Mouse (Mus musculus) heart, adult 2 months (tissue): ENCODE measurements around the gene Pnkd. TPM values are rescaled to one million over a fixed set of nuclear protein-coding genes. Genes with fewer than 3 reads are reported as not detected.

Experiments
- DNase-seq, 2 experiments: peaks; one replicate each; pipeline ENCODE4 v3.0.0; 2021
- H3K27ac ChIP-seq: fragments of 200-600 bp; 2 replicates; pipeline ENCODE4 v1.8.1; 2022
- H3K27me3 ChIP-seq: fragments of 200-500 bp; 2 replicates; pipeline ENCODE4 v1.6.1; 2012; ENCODE audit warnings: mild to moderate bottlenecking, low read length, inconsistent platforms, mixed read lengths; ENCODE audit not compliant: control insufficient read depth, insufficient read depth
- H3K36me3 ChIP-seq: fragments of 200-500 bp; 2 replicates; pipeline ENCODE4 v1.6.1; 2012; ENCODE audit warnings: low read length, inconsistent platforms; ENCODE audit not compliant: control insufficient read depth, insufficient read depth
- H3K4me1 ChIP-seq: fragments of 200-500 bp; 2 replicates; pipeline ENCODE4 v1.6.1; 2011; ENCODE audit warnings: low read length; ENCODE audit not compliant: control insufficient read depth, insufficient read depth
- H3K4me3 ChIP-seq: fragments of 200-600 bp; 2 replicates; pipeline ENCODE4 v1.8.1; 2022
- H3K79me2 ChIP-seq: fragments of 200-500 bp; replicated peaks from 2 replicates; pipeline ENCODE4 v1.6.1; 2012; ENCODE audit warnings: mild to moderate bottlenecking, inconsistent platforms, low read length, moderate library complexity, mixed read lengths; ENCODE audit not compliant: control insufficient read depth, insufficient read depth
- H3K9ac ChIP-seq: fragments of 200-500 bp; 2 replicates; pipeline ENCODE4 v1.6.1; 2012; ENCODE audit warnings: low read depth, mild to moderate bottlenecking, control low read depth, inconsistent platforms, low read length, mixed read lengths
- CTCF ChIP-seq: fragments of 200-600 bp; IDR thresholded peaks from 2 replicates; pipeline ENCODE4 v1.8.1; 2022; ENCODE audit warnings: antibody characterized with exemption, mild to moderate bottlenecking, moderate library complexity
- EP300 ChIP-seq: fragments of 200-500 bp; IDR thresholded peaks from 2 replicates; pipeline ENCODE4 v1.6.1; 2011; ENCODE audit warnings: low read depth, low read length, control low read depth; ENCODE audit not compliant: insufficient read depth
- POLR2A ChIP-seq: fragments of 200-500 bp; IDR thresholded peaks from 2 replicates; pipeline ENCODE4 v1.6.1; 2011; ENCODE audit warnings: mild to moderate bottlenecking, low read depth, low read length, control low read depth; ENCODE audit not compliant: insufficient read depth
- WGBS: fragments of 180-500 bp; shearing (Covaris S2); methylation state at CpG from one replicate; pipeline ENCODE4 v1.1.7; 2018; 5-methylcytosine and 5-hydroxymethylcytosine counted together
- intact Hi-C: fragments of 180-260 bp; cut with DNase I; formaldehyde crosslinking; loops from one replicate; pipeline ENCODE4 v1.15.1; 2025
- polyA plus RNA-seq: library from polyadenylated mRNA; depleted of rRNA; stranded (reverse); fragments of >200 nt; gene quantifications from 2 replicates; pipeline ENCODE4 v1.2.3, GENCODE M21; 2012
- total RNA-seq, 2 experiments: library from RNA; stranded (reverse); gene quantifications; 2 replicates each; pipeline ENCODE4 v1.2.3; 2021

Gene Pnkd
- total and polyA plus RNA-seq, 3 experiments: 113 to 140 (median 126) TPM

GRCm38 (mm10) chr1:74292331-74293020, 7.7 kb downstream of the Pnkd start:
- intact Hi-C loops: no loop called here
- Histone ChIP-seq H3K4me3 (no peak overlapping the region), H3K27me3 (no peaks in the 10 kb centered on the region), H3K9ac (no peak overlapping the region), H3K36me3 (peaks cover 15% of the 10 kb centered on the region), H3K27ac (no peak overlapping the region), H3K4me1 (peaks cover 55% of the 10 kb centered on the region), H3K79me2 (no peaks in the 10 kb centered on the region)
- WGBS: 83% methylated on average over 11 of the region's 11 CpGs
- DNase-seq: no peak
- no peak for TF ChIP-seq EP300
- TF ChIP-seq POLR2A: no peak
- no peak for TF ChIP-seq CTCF

- no peaks in the 10 kb centered on the region for H3K27me3 ChIP-seq
- H3K79me2 ChIP-seq: no peaks in the 10 kb centered on the region
- peaks cover 64% of the 10 kb centered on the region for H3K4me1 ChIP-seq
- peaks cover 16% of the 10 kb centered on the region for H3K36me3 ChIP-seq
- DNase-seq: no peak
- no peak overlapping the region for H3K9ac ChIP-seq
- no peak for TF ChIP-seq CTCF
- no peak for TF ChIP-seq POLR2A
- TF ChIP-seq EP300: no peak
- WGBS: 66% methylated on average over 8 of the region's 8 CpGs
- H3K4me3 ChIP-seq: no peak overlapping the region
- peak overlapping the region; percentile 61; the same call in 1 of the 2 replicates for H3K27ac ChIP-seq
- intact Hi-C loops: no loop called here
These were observed 8.7 kb downstream of the Pnkd start for GRCm38 (mm10) chr1:74293306-74293960.

- Histone ChIP-seq H3K27me3 (no peaks in the 10 kb centered on the region), H3K36me3 (peaks cover 16% of the 10 kb centered on the region), H3K4me3 (no peak overlapping the region), H3K27ac (peak overlapping the region; percentile 61), H3K9ac (no peak overlapping the region), H3K79me2 (no peaks in the 10 kb centered on the region), H3K4me1 (peaks cover 66% of the 10 kb centered on the region)
- TF ChIP-seq POLR2A (no peak), CTCF (no peak), EP300 (no peak)
- intact Hi-C loops: no loop called here
- WGBS: 48% methylated on average over 3 of the region's 3 CpGs
- DNase-seq: no peak
These were observed 9.4 kb downstream of the Pnkd start for GRCm38 (mm10) chr1:74294090-74294643.

GRCm38 (mm10) chr1:74294733-74295455, 10.2 kb downstream of the Pnkd start:
- WGBS: 53% methylated on average over 6 of the region's 6 CpGs
- Histone ChIP-seq H3K4me1 (peaks cover 64% of the 10 kb centered on the region), H3K36me3 (peaks cover 14% of the 10 kb centered on the region), H3K4me3 (no peak overlapping the region), H3K9ac (peak overlapping the region; percentile 42), H3K27me3 (no peaks in the 10 kb centered on the region), H3K79me2 (no peaks in the 10 kb centered on the region), H3K27ac (peak overlapping the region; percentile 97)
- intact Hi-C loops: no loop called here
- no peak for DNase-seq
- no peak for TF ChIP-seq EP300
- no peak for TF ChIP-seq POLR2A
- TF ChIP-seq CTCF: no peak

- H3K9ac ChIP-seq: peak overlapping the region; percentile 42
- peak; percentile 91 to 96 for DNase-seq
- H3K36me3 ChIP-seq: peaks cover 7% of the 10 kb centered on the region
- H3K79me2 ChIP-seq: no peaks in the 10 kb centered on the region
- intact Hi-C loops: no loop called here
- peak overlapping the region; percentile 48 for H3K4me3 ChIP-seq
- H3K27me3 ChIP-seq: no peaks in the 10 kb centered on the region
- peak overlapping the region; percentile 97 for H3K27ac ChIP-seq
- TF ChIP-seq EP300: peak; percentile 37
- no peak for TF ChIP-seq CTCF
- peak; percentile 68; the same call in 1 of the 2 replicates for TF ChIP-seq POLR2A
- 3% methylated on average over 9 of the region's 9 CpGs for WGBS
- H3K4me1 ChIP-seq: peaks cover 60% of the 10 kb centered on the region
These were observed 10.9 kb downstream of the Pnkd start for GRCm38 (mm10) chr1:74295456-74296171.
